ENCODE assay signal across 9 mouse cellular contexts in the genomic region with DNA sequence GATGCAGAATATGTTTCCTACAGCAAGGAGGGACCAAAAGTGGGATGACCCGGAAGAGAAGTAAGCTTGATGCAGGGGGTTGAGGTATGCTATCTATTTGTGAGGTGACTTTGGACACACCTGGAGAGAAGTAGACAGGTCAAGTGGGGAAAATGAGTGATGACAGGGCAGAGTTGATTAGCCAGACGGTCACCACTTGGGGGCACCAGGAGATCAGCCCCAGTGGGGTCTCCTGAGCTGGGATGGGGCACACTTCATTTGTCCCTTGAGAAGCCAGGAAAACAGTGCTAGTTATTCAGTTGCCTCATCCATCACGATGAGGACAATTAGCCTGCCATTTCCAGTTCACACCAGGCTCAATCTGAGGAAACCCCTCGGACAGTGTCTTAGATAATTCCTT. TPM values are rescaled to one million over a fixed set of nuclear protein-coding genes. Genes with fewer than 3 reads are reported as not detected.
DNase-seq lines count a peak whose midpoint lies in the region; ATAC-seq and TF ChIP-seq lines count a peak whose summit lies in the region.
"Had no signal": no experiment of that assay in that cellular context is flagged by ENCODE, and none has a peak within 500 bp of the region (broad histone marks: within the 10 kb centered on the region; RNA-seq: fewer than 3 reads in every experiment).

No protein-coding gene starts in this region.

- no peak overlapping the region for H3K4me3 ChIP-seq in hindbrain, postnatal 0 days (ENCODE audit: low read length)
- no peak overlapping the region for H3K4me3 ChIP-seq in hindbrain, embryonic 11.5 days (ENCODE audit: low read depth, low read length)
- no peak overlapping the region for H3K4me3 ChIP-seq in stomach, postnatal 0 days (ENCODE audit: low read depth, low read length)
- no peak overlapping the region for H3K4me3 ChIP-seq in midbrain, embryonic 15.5 days
- H3K4me3 ChIP-seq: embryonic facial prominence, embryonic 15.5 days had no signal

- intact Hi-C loops in heart, postnatal 14 days (cut with DNase I): loop anchor here (5.0 kb wide), 1 partner anchor 60 kb away; no protein-coding TSS in a partner anchor

- H3K27ac ChIP-seq in hindbrain, postnatal 0 days: no peak overlapping the region
- H3K27ac ChIP-seq in hindbrain, embryonic 11.5 days (ENCODE audit: low read depth, low read length): no peak overlapping the region
- no peak overlapping the region for H3K27ac ChIP-seq in stomach, postnatal 0 days (replicated peaks)
- no peak overlapping the region for H3K27ac ChIP-seq in midbrain, embryonic 15.5 days
- H3K27ac ChIP-seq: embryonic facial prominence, embryonic 15.5 days had no signal

- H3K9ac ChIP-seq in hindbrain, postnatal 0 days (replicated peaks; ENCODE audit: low read length): no peak overlapping the region
- H3K9ac ChIP-seq in hindbrain, embryonic 11.5 days (ENCODE audit: low read depth, low read length): no peak overlapping the region
- H3K9ac ChIP-seq in stomach, postnatal 0 days (ENCODE audit: low read length): no peak overlapping the region
- H3K9ac ChIP-seq in midbrain, embryonic 15.5 days: no peak overlapping the region
- H3K9ac ChIP-seq: embryonic facial prominence, embryonic 15.5 days had no signal

- TF ChIP-seq CTCF in hindbrain, postnatal 0 days (IDR thresholded peaks at IDR 0.05; ENCODE audit: low read depth): peak; percentile 28; the same call in 1 of the 2 replicates
- TF ChIP-seq CTCF in stomach, postnatal 0 days (IDR thresholded peaks at IDR 0.05; ENCODE audit: low read depth): peak; percentile 45

- H3K27me3 ChIP-seq in hindbrain, postnatal 0 days (ENCODE audit: insufficient read depth, low read length): no peaks in the 10 kb centered on the region
- H3K27me3 ChIP-seq in hindbrain, embryonic 11.5 days (ENCODE audit: control insufficient read depth, insufficient read depth, low read length): no peaks in the 10 kb centered on the region
- H3K27me3 ChIP-seq in stomach, postnatal 0 days (ENCODE audit: control insufficient read depth, insufficient read depth, low read length): no peaks in the 10 kb centered on the region
- H3K27me3 ChIP-seq in midbrain, embryonic 15.5 days (replicated peaks): peaks cover 8% of the 10 kb centered on the region; the same call in 1 of the 2 replicates
- H3K27me3 ChIP-seq: embryonic facial prominence, embryonic 15.5 days had no signal

- no peak for DNase-seq in hindbrain, postnatal 0 days (ENCODE audit: low spot score)
- no peak for DNase-seq in hindbrain, embryonic 11.5 days (ENCODE audit: low spot score)
- peak; percentile 18 for DNase-seq in thymus, postnatal 14 days
- DNase-seq in thymus, postnatal 25 days: no peak
- no peak for DNase-seq in stomach, postnatal 0 days (ENCODE audit: low spot score)
- no peak for DNase-seq in heart, postnatal 14 days

- no peaks in the 10 kb centered on the region for H3K36me3 ChIP-seq in hindbrain, postnatal 0 days (ENCODE audit: insufficient read depth, low read length)
- H3K36me3 ChIP-seq in hindbrain, embryonic 11.5 days (ENCODE audit: control insufficient read depth, insufficient read depth, low read length): no peaks in the 10 kb centered on the region
- H3K36me3 ChIP-seq in stomach, postnatal 0 days (ENCODE audit: control insufficient read depth, insufficient read depth, low read length): no peaks in the 10 kb centered on the region
- no peaks in the 10 kb centered on the region for H3K36me3 ChIP-seq in midbrain, embryonic 15.5 days (replicated peaks)
- H3K36me3 ChIP-seq: embryonic facial prominence, embryonic 15.5 days had no signal

- no peaks in the 10 kb centered on the region for H3K9me3 ChIP-seq in hindbrain, postnatal 0 days (ENCODE audit: low read length)
- no peaks in the 10 kb centered on the region for H3K9me3 ChIP-seq in hindbrain, embryonic 11.5 days (ENCODE audit: control insufficient read depth, low read length)
- no peaks in the 10 kb centered on the region for H3K9me3 ChIP-seq in stomach, postnatal 0 days (ENCODE audit: control insufficient read depth, low read length)
- no peaks in the 10 kb centered on the region for H3K9me3 ChIP-seq in midbrain, embryonic 15.5 days
- H3K9me3 ChIP-seq: embryonic facial prominence, embryonic 15.5 days had no signal

- no peak overlapping the region for H3K4me2 ChIP-seq in hindbrain, postnatal 0 days (ENCODE audit: low read depth, low read length)
- no peak overlapping the region for H3K4me2 ChIP-seq in hindbrain, embryonic 11.5 days (replicated peaks; ENCODE audit: low read depth, low read length)
- H3K4me2 ChIP-seq in stomach, postnatal 0 days (replicated peaks; ENCODE audit: low read depth): no peak overlapping the region
- no peak overlapping the region for H3K4me2 ChIP-seq in midbrain, embryonic 15.5 days
- H3K4me2 ChIP-seq: embryonic facial prominence, embryonic 15.5 days had no signal

- no peak for ATAC-seq in hindbrain, postnatal 0 days
- ATAC-seq in hindbrain, embryonic 11.5 days (ENCODE audit: low FRiP score): no peak
- ATAC-seq in common myeloid progenitor, adult 5-6 weeks (replicated peaks; ENCODE audit: low read depth, poor library complexity, severe bottlenecking): peak; percentile 65; the same call in 1 of the 2 replicates
- no peak for ATAC-seq in stomach, postnatal 0 days (ENCODE audit: low FRiP score, low TSS enrichment)
- ATAC-seq in midbrain, embryonic 15.5 days (replicated peaks): no peak

- 36% methylated on average over 4 of the region's 4 CpGs for WGBS in hindbrain, postnatal 0 days
- WGBS in hindbrain, embryonic 11.5 days: 29% methylated on average over 4 of the region's 4 CpGs
- 27% methylated on average over 4 of the region's 4 CpGs for WGBS in stomach, postnatal 0 days
- 51% methylated on average over 4 of the region's 4 CpGs for WGBS in midbrain, embryonic 15.5 days

- H3K4me1 ChIP-seq in hindbrain, postnatal 0 days (ENCODE audit: insufficient read depth, low read length): no peaks in the 10 kb centered on the region
- H3K4me1 ChIP-seq in hindbrain, embryonic 11.5 days (replicated peaks; ENCODE audit: control insufficient read depth, insufficient read depth, low read length): no peaks in the 10 kb centered on the region
- no peaks in the 10 kb centered on the region for H3K4me1 ChIP-seq in stomach, postnatal 0 days (replicated peaks; ENCODE audit: control insufficient read depth, insufficient read depth)
- peaks cover 11% of the 10 kb centered on the region for H3K4me1 ChIP-seq in midbrain, embryonic 15.5 days

- TF ChIP-seq EP300 in stomach, postnatal 0 days (optimal IDR thresholded peaks at IDR 0.05): no peak

RNA-seq across cellular contexts. Expression of gene Rcn1, which starts 31.5 kb away (rescaled TPM):
- total RNA-seq in hindbrain, postnatal 0 days (2014; rRNA removed): 27.7 and 32.5 TPM in 2 replicates
- polyA plus RNA-seq in hindbrain, postnatal 0 days (2015; fragmentation: Nextera tagmentation; extraction: Ambion mirVana): 61.2 and 64.2 TPM in 2 replicates
- 69.7 and 123 TPM in 2 replicates for polyA plus RNA-seq in hindbrain, embryonic 11.5 days (2014; fragmentation: Nextera tagmentation; extraction: Ambion mirVana)
- total RNA-seq in common myeloid progenitor, adult 5-6 weeks (2017): 54.8 and 60.9 TPM in 2 replicates
- polyA plus RNA-seq in stomach, postnatal 0 days (2015; fragmentation: Nextera tagmentation; extraction: Ambion mirVana): 61.1 and 64.9 TPM in 2 replicates
- 54.3 and 57.5 TPM in 2 replicates for polyA plus RNA-seq in midbrain, embryonic 15.5 days (2015; fragmentation: Nextera tagmentation; extraction: Ambion mirVana)
- 10 to 100 TPM; 30.7 to 31.0 TPM for total RNA-seq in heart, postnatal 14 days (2021)
